Mouse (Mus musculus) testis, adult 2 months (tissue): Measurements from ENCODE around the gene Slc38a1. TPM values are rescaled to one million over a fixed set of nuclear protein-coding genes. Genes with fewer than 3 reads are reported as not detected.

Source experiments
- H3K27ac ChIP-seq: fragments of 200-500 bp; 2 replicates; pipeline ENCODE4 v1.5.1; 2012; ENCODE audit warnings: low read depth, low read length; ENCODE audit not compliant: control insufficient read depth, insufficient read depth
- H3K27me3 ChIP-seq: fragments of 200-500 bp; 2 replicates; pipeline ENCODE4 v1.6.1; 2012; ENCODE audit warnings: mild to moderate bottlenecking, low read length, moderate library complexity; ENCODE audit not compliant: control insufficient read depth, insufficient read depth
- H3K36me3 ChIP-seq: fragments of 200-500 bp; 2 replicates; pipeline ENCODE4 v1.6.1; 2012; ENCODE audit warnings: mild to moderate bottlenecking, low read length; ENCODE audit not compliant: control insufficient read depth, insufficient read depth
- H3K4me1 ChIP-seq: fragments of 200-500 bp; 2 replicates; pipeline ENCODE4 v1.6.1; 2012; ENCODE audit warnings: low read length; ENCODE audit not compliant: control insufficient read depth, insufficient read depth
- H3K4me3 ChIP-seq: fragments of 200-500 bp; 2 replicates; pipeline ENCODE4 v1.5.1; 2012; ENCODE audit warnings: low read depth, mild to moderate bottlenecking, low read length, moderate library complexity, mixed read lengths; ENCODE audit not compliant: control insufficient read depth
- CTCF ChIP-seq: fragments of 200-500 bp; IDR thresholded peaks from 2 replicates; pipeline ENCODE4 v1.5.1; 2012; ENCODE audit warnings: low read depth, mild to moderate bottlenecking, inconsistent platforms, low read length, moderate library complexity; ENCODE audit not compliant: control insufficient read depth, insufficient read depth, insufficient replicate concordance
- POLR2A ChIP-seq: fragments of 200-500 bp; IDR thresholded peaks from 2 replicates; pipeline ENCODE4 v1.6.1; 2012; ENCODE audit warnings: low read depth, mild to moderate bottlenecking, inconsistent platforms, low read length, moderate library complexity; ENCODE audit not compliant: control insufficient read depth
- polyA plus RNA-seq: library from polyadenylated mRNA; depleted of rRNA; stranded (reverse); fragments of >200 nt; gene quantifications from 2 replicates; pipeline ENCODE4 v1.2.3, GENCODE M21; 2012

Gene Slc38a1
- polyA plus RNA-seq, 1 experiment: 2.1 TPM

DNA sequence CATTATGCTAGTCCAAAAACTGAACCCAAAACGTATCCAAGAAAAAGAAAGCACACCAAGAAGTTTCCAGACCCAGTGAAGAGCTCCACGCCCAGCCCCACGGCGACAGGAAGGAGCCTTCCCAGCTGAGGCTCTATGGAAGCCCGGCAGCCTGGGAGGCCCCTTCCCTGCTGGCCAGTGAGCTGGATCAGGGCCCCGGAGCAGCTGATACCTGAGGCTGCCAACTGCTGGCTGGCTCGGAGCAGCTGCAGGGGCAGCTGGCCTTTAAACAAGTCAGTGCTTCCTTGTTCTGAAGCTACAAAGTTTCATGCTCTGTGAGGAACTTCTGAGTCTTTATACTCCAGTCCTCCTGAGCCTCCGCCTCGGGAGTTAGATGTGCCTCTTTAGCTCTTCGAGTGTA is 38.4 kb downstream of the Slc38a1 start:
- Histone ChIP-seq H3K27me3 (no peaks in the 10 kb centered on the region), H3K36me3 (no peaks in the 10 kb centered on the region), H3K4me3 (no peak overlapping the region), H3K4me1 (no peaks in the 10 kb centered on the region; the same call in 1 of the 2 replicates), H3K27ac (no peak overlapping the region)
- no peak for TF ChIP-seq POLR2A
- TF ChIP-seq CTCF: no peak

DNA sequence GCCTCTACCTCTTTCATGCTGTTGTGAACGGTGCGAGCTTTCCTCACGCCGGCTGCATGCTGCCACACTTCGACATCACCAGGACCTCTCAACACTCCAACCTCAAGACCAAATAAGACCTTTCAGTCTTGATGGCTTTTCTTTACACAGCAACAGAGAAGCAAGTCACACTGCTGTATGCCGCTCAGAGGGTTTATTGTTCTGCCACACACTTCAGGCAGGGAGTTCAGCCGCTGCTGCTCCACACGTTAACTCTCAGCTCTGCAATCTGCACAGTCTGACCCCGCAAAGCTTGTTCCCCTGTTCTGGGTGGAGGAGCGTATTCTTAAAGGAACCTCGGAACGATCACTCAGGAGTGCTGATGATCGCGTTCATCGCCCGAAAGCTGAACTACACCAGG is 40.7 kb downstream of the Slc38a1 start:
- Histone ChIP-seq H3K27ac (no peak overlapping the region), H3K36me3 (no peaks in the 10 kb centered on the region), H3K27me3 (no peaks in the 10 kb centered on the region), H3K4me1 (no peaks in the 10 kb centered on the region; the same call in 1 of the 2 replicates), H3K4me3 (no peak overlapping the region)
- TF ChIP-seq POLR2A (no peak), CTCF (no peak)

DNA sequence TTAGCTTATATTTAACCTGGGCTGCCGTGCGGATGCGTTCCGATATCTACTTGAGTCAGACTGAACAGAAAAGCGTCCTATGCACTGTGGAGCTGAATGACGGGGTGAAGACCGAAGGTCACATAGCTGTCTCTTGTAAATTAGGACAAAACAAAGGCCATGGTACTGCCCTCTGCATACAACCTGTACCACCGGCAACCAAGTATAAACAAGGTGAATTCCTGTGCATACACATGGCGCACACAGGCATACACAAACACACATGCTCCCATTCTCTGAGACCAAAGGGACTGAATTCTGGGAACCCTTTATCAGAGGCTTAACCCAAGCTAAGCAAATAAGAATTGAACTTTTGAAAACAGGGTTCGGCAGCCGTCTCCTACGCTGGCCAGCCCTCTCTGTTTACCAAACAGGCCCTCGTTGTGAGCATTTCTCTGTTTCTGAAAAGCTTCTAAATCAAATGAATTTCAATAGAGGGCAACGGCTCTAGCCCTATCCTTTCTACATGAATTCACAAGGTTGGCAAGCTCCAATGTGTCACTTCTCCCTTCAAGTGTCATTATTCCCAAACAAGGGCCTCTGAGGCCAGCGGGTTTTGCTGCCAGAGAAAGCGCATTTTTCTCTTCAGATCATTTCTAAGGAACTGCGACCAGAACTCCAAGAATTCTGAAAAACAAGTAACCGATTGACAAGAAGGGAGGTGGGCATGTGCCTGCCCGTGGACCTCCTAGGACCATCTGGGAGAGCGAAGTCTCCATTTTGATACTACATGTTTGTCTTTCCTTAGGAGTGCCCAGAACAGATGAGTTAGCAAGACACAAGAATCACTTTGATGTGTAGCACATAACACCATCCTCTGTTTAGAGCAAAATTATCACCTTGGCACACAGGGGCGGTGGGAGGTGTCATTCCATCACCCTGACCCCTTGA is 42.6 kb downstream of the Slc38a1 start:
- Histone ChIP-seq H3K36me3 (no peaks in the 10 kb centered on the region), H3K4me3 (no peak overlapping the region), H3K27ac (no peak overlapping the region), H3K4me1 (no peaks in the 10 kb centered on the region; the same call in 1 of the 2 replicates), H3K27me3 (no peaks in the 10 kb centered on the region)
- TF ChIP-seq CTCF (no peak), POLR2A (no peak)

DNA sequence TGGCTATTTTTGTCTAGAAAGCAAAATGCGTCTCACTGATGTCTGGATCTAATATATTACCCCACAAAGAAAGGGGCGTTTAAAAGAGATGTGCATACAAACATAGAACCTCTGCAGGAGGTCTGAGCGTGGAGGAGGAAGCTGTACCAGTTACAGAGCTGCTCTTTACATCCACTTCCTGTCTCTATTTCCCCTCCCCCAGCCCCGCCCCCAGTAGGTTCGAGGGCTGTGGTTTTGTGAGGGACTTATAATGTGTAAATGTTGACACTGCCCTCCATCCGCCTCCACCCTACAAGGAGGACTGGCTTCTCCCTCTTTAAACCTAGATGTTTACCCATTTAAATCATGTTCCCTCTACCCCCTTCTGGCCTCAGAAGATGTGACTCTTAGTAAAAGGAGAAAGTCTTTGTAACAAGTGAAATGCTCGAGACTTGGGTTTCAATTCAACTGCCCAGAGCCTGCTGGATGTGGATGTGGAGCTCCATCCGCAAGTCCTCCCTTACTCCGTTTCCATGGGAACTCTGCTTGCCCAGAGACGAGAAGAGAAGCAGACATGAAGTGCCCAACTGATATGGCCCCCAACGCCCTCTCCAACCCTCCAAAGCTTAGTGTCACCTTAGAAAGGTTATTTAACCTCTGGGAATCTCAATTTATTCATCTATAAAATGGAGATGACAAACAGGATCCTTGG is 43.7 kb downstream of the Slc38a1 start:
- TF ChIP-seq POLR2A (no peak), CTCF (no peak)
- Histone ChIP-seq H3K4me1 (no peaks in the 10 kb centered on the region; the same call in 1 of the 2 replicates), H3K27ac (no peak overlapping the region), H3K27me3 (no peaks in the 10 kb centered on the region), H3K4me3 (no peak overlapping the region), H3K36me3 (no peaks in the 10 kb centered on the region)

DNA sequence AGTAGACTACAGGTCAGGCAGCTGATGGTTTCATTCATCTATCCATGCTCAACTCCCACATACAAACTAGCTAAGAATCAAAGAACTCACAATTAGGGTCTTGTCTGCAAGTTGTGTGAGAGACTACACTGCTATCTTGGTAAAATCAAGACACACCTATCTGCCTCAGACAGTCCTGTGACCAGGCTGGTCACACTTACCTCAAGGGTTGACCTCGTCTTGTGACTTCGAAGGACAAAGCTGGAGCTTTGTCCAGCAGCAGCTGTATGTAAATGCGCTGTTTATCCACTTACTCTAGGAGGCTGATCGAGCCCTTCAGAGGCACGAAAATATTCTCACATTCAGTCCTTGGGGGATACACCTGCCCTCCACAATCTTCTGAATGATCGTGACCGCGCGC is 45.6 kb downstream of the Slc38a1 start:
- Histone ChIP-seq H3K4me1 (no peaks in the 10 kb centered on the region; the same call in 1 of the 2 replicates), H3K27me3 (no peaks in the 10 kb centered on the region), H3K27ac (no peak overlapping the region), H3K36me3 (no peaks in the 10 kb centered on the region), H3K4me3 (no peak overlapping the region)
- TF ChIP-seq POLR2A: no peak
- TF ChIP-seq CTCF: no peak

DNA sequence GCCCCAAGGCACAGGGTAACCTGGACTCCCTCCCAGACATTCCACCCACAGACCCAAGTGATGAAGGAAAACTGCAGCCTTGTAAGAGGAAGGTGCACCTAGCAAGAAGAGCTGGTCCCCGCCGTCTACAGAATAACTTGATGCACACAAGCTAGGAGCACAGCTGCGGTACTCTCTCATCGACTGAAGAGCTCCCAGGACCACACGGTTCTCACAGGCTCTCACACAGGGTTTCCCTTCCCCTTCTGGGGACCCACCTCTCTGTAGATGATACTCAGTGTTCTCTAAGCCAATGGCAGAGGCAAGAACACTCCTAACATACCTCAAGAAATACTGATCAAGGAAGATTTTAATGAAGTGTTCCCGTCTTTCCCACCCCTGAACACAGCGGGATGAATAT is 48.4 kb downstream of the Slc38a1 start:
- H3K36me3 ChIP-seq: no peaks in the 10 kb centered on the region
- no peaks in the 10 kb centered on the region for H3K27me3 ChIP-seq
- TF ChIP-seq CTCF: no peak
- no peak for TF ChIP-seq POLR2A

DNA sequence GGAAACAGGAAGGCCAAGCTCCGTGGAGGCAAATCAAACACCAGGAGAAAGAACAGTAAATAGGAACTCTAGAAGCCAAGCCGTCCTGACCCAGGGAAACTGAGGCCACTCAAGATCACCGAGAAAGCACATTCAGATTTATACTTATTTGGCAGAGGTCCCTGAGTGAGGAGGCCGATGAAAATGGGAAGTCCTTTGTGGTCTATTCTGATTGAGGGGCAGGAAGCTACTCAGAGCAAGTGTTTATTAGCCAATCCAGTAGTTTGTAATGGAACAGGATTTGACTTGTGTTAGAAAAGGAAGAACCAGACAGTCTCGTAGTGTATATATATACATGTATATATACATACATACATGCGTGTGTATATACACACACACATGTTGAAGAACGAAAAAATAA is 48.8 kb downstream of the Slc38a1 start:
- Histone ChIP-seq H3K4me3 (no peak overlapping the region), H3K36me3 (no peaks in the 10 kb centered on the region), H3K27ac (no peak overlapping the region), H3K27me3 (no peaks in the 10 kb centered on the region), H3K4me1 (no peaks in the 10 kb centered on the region; the same call in 1 of the 2 replicates)
- no peak for TF ChIP-seq POLR2A
- no peak for TF ChIP-seq CTCF

More for the DNA sequence above, 48.4 kb downstream of the Slc38a1 start:
- no peak overlapping the region for H3K27ac ChIP-seq
- no peaks in the 10 kb centered on the region; the same call in 1 of the 2 replicates for H3K4me1 ChIP-seq
- no peak overlapping the region for H3K4me3 ChIP-seq
